Comparison of ENCODE assay signal across 23 mouse cellular contexts in genomic region chr17:49839243-49839642, GRCm38 (mm10).
DNase-seq lines count a peak whose midpoint lies in the region; ATAC-seq lines count a peak whose summit lies in the region.
"Had no signal": no experiment of that assay in that cellular context is flagged by ENCODE, and none has a peak within 500 bp of the region (broad histone marks: within the 10 kb centered on the region; RNA-seq: fewer than 3 reads in every experiment).

No protein-coding gene starts in this region.

- no peaks in the 10 kb centered on the region for H3K36me3 ChIP-seq in limb, embryonic 11.5 days (ENCODE audit: control insufficient read depth, insufficient read depth, low read length)
- no peaks in the 10 kb centered on the region for H3K36me3 ChIP-seq in limb, embryonic 10.5 days
- H3K36me3 ChIP-seq: embryonic facial prominence, embryonic 15.5 days; forebrain, embryonic 10.5 days; heart, embryonic 13.5 days; hindbrain, embryonic 13.5 days had no signal

- H3K9ac ChIP-seq in limb, embryonic 11.5 days (ENCODE audit: low read length): no peak overlapping the region
- H3K9ac ChIP-seq: embryonic facial prominence, embryonic 15.5 days; heart, embryonic 13.5 days; hindbrain, embryonic 13.5 days had no signal

- no peaks in the 10 kb centered on the region for H3K27me3 ChIP-seq in limb, embryonic 11.5 days (ENCODE audit: control insufficient read depth, insufficient read depth, low read length)
- no peaks in the 10 kb centered on the region for H3K27me3 ChIP-seq in limb, embryonic 10.5 days (ENCODE audit: low read depth, poor library complexity, severe bottlenecking)
- H3K27me3 ChIP-seq: embryonic facial prominence, embryonic 15.5 days; heart, embryonic 13.5 days; hindbrain, embryonic 13.5 days had no signal

- no peaks in the 10 kb centered on the region for H3K9me3 ChIP-seq in limb, embryonic 11.5 days (ENCODE audit: control insufficient read depth, low read length)
- H3K9me3 ChIP-seq in limb, embryonic 10.5 days (replicated peaks): no peaks in the 10 kb centered on the region
- H3K9me3 ChIP-seq: embryonic facial prominence, embryonic 15.5 days; forebrain, embryonic 10.5 days; heart, embryonic 13.5 days; hindbrain, embryonic 13.5 days had no signal

- ATAC-seq in limb, embryonic 11.5 days (ENCODE audit: insufficient number of reproducible peaks, low FRiP score, low TSS enrichment, low read depth): peak; percentile 51; the same call in 1 of the 2 replicates
- ATAC-seq in CD4-positive, CD25-positive, alpha-beta regulatory T cell, adult 4 months: no peak
- ATAC-seq: forebrain, embryonic 14.5 days; hindbrain, postnatal 0 days had no signal

- no peak overlapping the region for H3K4me2 ChIP-seq in limb, embryonic 11.5 days (ENCODE audit: low read depth, severe bottlenecking)
- H3K4me2 ChIP-seq: embryonic facial prominence, embryonic 15.5 days; heart, embryonic 13.5 days; hindbrain, embryonic 13.5 days had no signal

- H3K4me1 ChIP-seq in limb, embryonic 11.5 days (ENCODE audit: control insufficient read depth, insufficient read depth, low read length): peaks cover 6% of the 10 kb centered on the region; the same call in 1 of the 2 replicates
- peaks cover 27% of the 10 kb centered on the region for H3K4me1 ChIP-seq in limb, embryonic 10.5 days
- H3K4me1 ChIP-seq: embryonic facial prominence, embryonic 15.5 days; forebrain, embryonic 10.5 days; hindbrain, embryonic 13.5 days had no signal

- WGBS in limb, embryonic 11.5 days: 69% methylated on average over 3 of the region's 3 CpGs
- WGBS in limb, embryonic 10.5 days: 78% methylated on average over 3 of the region's 3 CpGs

- peak; percentile 56 for DNase-seq in limb, embryonic 11.5 days (ENCODE audit: low spot score)
- DNase-seq in limb, embryonic 10.5 days (ENCODE audit: low spot score): no peak
- DNase-seq in NIH3T3 (ENCODE audit: low read depth): peak; percentile 84
- DNase-seq in forelimb bud, embryonic 11.5 days (ENCODE audit: low read depth, low spot score): peak; percentile 66
- peak; percentile 60 for DNase-seq in mesoderm, embryonic 11.5 days (ENCODE audit: low read depth, low spot score)
- no peak for DNase-seq in thymus, postnatal 4 days
- DNase-seq: adrenal gland, postnatal 25 days; B cell, adult 2 months; cerebellum, adult 18-20 months; cerebellum, adult 9-11 months; cerebellum, postnatal 36 days; gastrocnemius, postnatal 36 days; heart, adult 11 months; heart, postnatal 4 days; kidney, adult 11 months had no signal

- no peak overlapping the region for H3K4me3 ChIP-seq in limb, embryonic 11.5 days (ENCODE audit: low read depth, low read length)
- H3K4me3 ChIP-seq in limb, embryonic 10.5 days: no peak overlapping the region
- H3K4me3 ChIP-seq: embryonic facial prominence, embryonic 15.5 days; erythroblast, embryonic 14.5 days; forebrain, embryonic 10.5 days; heart, embryonic 13.5 days; hindbrain, embryonic 13.5 days had no signal

- no peak overlapping the region for H3K27ac ChIP-seq in limb, embryonic 11.5 days (replicated peaks; ENCODE audit: low read depth, low read length)
- no peak overlapping the region for H3K27ac ChIP-seq in limb, embryonic 10.5 days
- H3K27ac ChIP-seq: embryonic facial prominence, embryonic 15.5 days; forebrain, embryonic 10.5 days; heart, embryonic 13.5 days; hindbrain, embryonic 13.5 days; hindbrain, postnatal 0 days had no signal

Comparison
In these comparisons a context has a peak if more than half of its experiments do, and no peak if none do; other contexts are left out.
1. DNase-seq: peak in limb, embryonic 11.5 days (single experiment), NIH3T3 (single experiment), forelimb bud, embryonic 11.5 days (single experiment) and mesoderm, embryonic 11.5 days (single experiment); none in limb, embryonic 10.5 days (single experiment) and thymus, postnatal 4 days (single experiment).